Mouse (Mus musculus) E14TG2a.4 (cell line): Measurements from ENCODE around the gene E130308A19Rik.

Experiments
- CTCF ChIP-seq: conservative IDR thresholded peaks from 2 replicates; pipeline ENCODE4 v1.5.1; 2014; ENCODE audit warnings: low read length
- NANOG ChIP-seq: IDR thresholded peaks from 2 replicates; pipeline ENCODE4 v1.6.1; 2014; ENCODE audit warnings: borderline replicate concordance, low read length, mixed read lengths
- POU5F1 ChIP-seq: IDR thresholded peaks from 2 replicates; pipeline ENCODE4 v1.6.1; 2014; ENCODE audit warnings: low read length, borderline replicate concordance

DNA sequence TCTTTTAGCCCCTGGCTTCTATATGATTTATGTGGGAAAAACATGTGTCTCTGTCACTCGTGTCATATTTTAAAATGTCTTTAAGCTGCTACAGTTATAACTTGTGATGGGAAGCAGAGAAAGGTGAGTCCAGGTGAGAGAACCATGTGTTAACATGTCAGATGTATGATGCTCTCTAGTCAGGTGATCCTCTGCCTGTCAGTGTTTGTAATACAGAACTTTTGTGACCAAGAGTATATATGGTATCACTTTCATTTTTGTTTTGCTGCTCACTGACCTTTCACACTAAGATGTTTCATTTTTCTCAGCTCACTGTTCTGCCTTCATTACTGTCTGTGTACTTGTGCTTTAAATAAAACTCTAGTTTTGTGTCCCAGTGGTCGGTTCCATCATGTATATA is 102.8 kb downstream of the E130308A19Rik start:
- TF ChIP-seq CTCF: no peak
- no peak for TF ChIP-seq POU5F1
- TF ChIP-seq NANOG: no peak
